Mouse (Mus musculus): ENCODE measurements at regions not wholly inside any gene's neighbourhood (a gene's known extent, or its start where the extent isn't known, plus 50 kb on each side); places are given as distances from the start of the nearest gene placed in this dataset.
A peak's percentile ranks its signal among the peaks of the same experiment; 100 is the strongest.

- TF ChIP-seq CTCF (IDR thresholded peaks at IDR 0.05; ENCODE audit: low read depth, low read length) = no peak
- no peak for TF ChIP-seq POLR2A (IDR thresholded peaks at IDR 0.05; ENCODE audit: extremely low read depth, insufficient read depth, low read length)
- Histone ChIP-seq H3K9ac (ENCODE audit: low read depth, low read length) (no peak overlapping the region), H3K79me2 (ENCODE audit: control insufficient read depth, insufficient read depth, low read length) (no peaks in the 10 kb centered on the region), H3K36me3 (ENCODE audit: control insufficient read depth, insufficient read depth, low read length) (no peaks in the 10 kb centered on the region), H3K4me1 (ENCODE audit: control insufficient read depth, insufficient read depth, low read length) (no peaks in the 10 kb centered on the region), H3K27me3 (ENCODE audit: control insufficient read depth, insufficient read depth, low read length) (no peaks in the 10 kb centered on the region), H3K4me3 (ENCODE audit: insufficient read depth, low read depth, low read length) (no peak overlapping the region), H3K27ac (replicated peaks; ENCODE audit: insufficient read depth, low read depth, low read length) (no peak overlapping the region)
- DNase-seq (ENCODE audit: extremely low read depth, low read depth, low spot score) = no peak
- 90% methylated on average over 1 of the region's 1 CpGs for WGBS
These were observed 1100.1 kb downstream of the Mrps31 start for GRCm38 (mm10) chr8:23511264-23511663.

GRCm38 (mm10) chr8:23511792-23512191 lies 1100.6 kb downstream of the Mrps31 start:
- H3K4me3 ChIP-seq (ENCODE audit: insufficient read depth, low read depth, low read length) = no peak overlapping the region
- WGBS = 89% methylated on average over 6 of the region's 6 CpGs
- TF ChIP-seq CTCF (IDR thresholded peaks at IDR 0.05; ENCODE audit: low read depth, low read length) (no peak), POLR2A (IDR thresholded peaks at IDR 0.05; ENCODE audit: extremely low read depth, insufficient read depth, low read length) (no peak)
- H3K79me2 ChIP-seq (ENCODE audit: control insufficient read depth, insufficient read depth, low read length) = no peaks in the 10 kb centered on the region
- H3K27ac ChIP-seq (replicated peaks; ENCODE audit: insufficient read depth, low read depth, low read length) = no peak overlapping the region
- H3K36me3 ChIP-seq (ENCODE audit: control insufficient read depth, insufficient read depth, low read length) = no peaks in the 10 kb centered on the region
- H3K9ac ChIP-seq (ENCODE audit: low read depth, low read length) = no peak overlapping the region
- DNase-seq (ENCODE audit: extremely low read depth, low read depth, low spot score) = no peak
- no peaks in the 10 kb centered on the region for H3K4me1 ChIP-seq (ENCODE audit: control insufficient read depth, insufficient read depth, low read length)
- no peaks in the 10 kb centered on the region for H3K27me3 ChIP-seq (ENCODE audit: control insufficient read depth, insufficient read depth, low read length)

- Histone ChIP-seq H3K27me3 (ENCODE audit: control insufficient read depth, insufficient read depth, low read length) (no peaks in the 10 kb centered on the region), H3K4me1 (ENCODE audit: control insufficient read depth, insufficient read depth, low read length) (no peaks in the 10 kb centered on the region), H3K27ac (replicated peaks; ENCODE audit: insufficient read depth, low read depth, low read length) (no peak overlapping the region), H3K36me3 (ENCODE audit: control insufficient read depth, insufficient read depth, low read length) (no peaks in the 10 kb centered on the region), H3K4me3 (ENCODE audit: insufficient read depth, low read depth, low read length) (no peak overlapping the region), H3K79me2 (ENCODE audit: control insufficient read depth, insufficient read depth, low read length) (no peaks in the 10 kb centered on the region), H3K9ac (ENCODE audit: low read depth, low read length) (no peak overlapping the region)
- no peak for DNase-seq (ENCODE audit: extremely low read depth, low read depth, low spot score)
- WGBS = 50% methylated on average over 2 of the region's 2 CpGs
- TF ChIP-seq CTCF (IDR thresholded peaks at IDR 0.05; ENCODE audit: low read depth, low read length) (no peak), POLR2A (IDR thresholded peaks at IDR 0.05; ENCODE audit: extremely low read depth, insufficient read depth, low read length) (no peak)
These were observed 1105.3 kb downstream of the Mrps31 start for GRCm38 (mm10) chr8:23516469-23516868.

GRCm38 (mm10) chr8:23531551-23532142 lies 1120.5 kb downstream of the Mrps31 start:
- peak; percentile 4 for DNase-seq (ENCODE audit: extremely low read depth, low read depth, low spot score)
- Histone ChIP-seq H3K9ac (ENCODE audit: low read depth, low read length) (no peak overlapping the region), H3K4me3 (ENCODE audit: insufficient read depth, low read depth, low read length) (no peak overlapping the region), H3K79me2 (ENCODE audit: control insufficient read depth, insufficient read depth, low read length) (no peaks in the 10 kb centered on the region), H3K27me3 (ENCODE audit: control insufficient read depth, insufficient read depth, low read length) (no peaks in the 10 kb centered on the region), H3K4me1 (ENCODE audit: control insufficient read depth, insufficient read depth, low read length) (no peaks in the 10 kb centered on the region), H3K27ac (replicated peaks; ENCODE audit: insufficient read depth, low read depth, low read length) (no peak overlapping the region), H3K36me3 (ENCODE audit: control insufficient read depth, insufficient read depth, low read length) (no peaks in the 10 kb centered on the region)
- 47% methylated on average over 10 of the region's 10 CpGs for WGBS
- TF ChIP-seq POLR2A (IDR thresholded peaks at IDR 0.05; ENCODE audit: extremely low read depth, insufficient read depth, low read length) = no peak
- peak; percentile 56 for TF ChIP-seq CTCF (IDR thresholded peaks at IDR 0.05; ENCODE audit: low read depth, low read length)

GRCm38 (mm10) chr8:23537681-23538359 lies 1126.7 kb downstream of the Mrps31 start:
- no peaks in the 10 kb centered on the region for H3K4me1 ChIP-seq (ENCODE audit: control insufficient read depth, insufficient read depth, low read length)
- no peak overlapping the region for H3K4me3 ChIP-seq (ENCODE audit: insufficient read depth, low read depth, low read length)
- H3K9ac ChIP-seq (ENCODE audit: low read depth, low read length) = no peak overlapping the region
- no peak overlapping the region for H3K27ac ChIP-seq (replicated peaks; ENCODE audit: insufficient read depth, low read depth, low read length)
- WGBS = 76% methylated on average over 7 of the region's 7 CpGs
- DNase-seq (ENCODE audit: extremely low read depth, low read depth, low spot score) = no peak
- H3K27me3 ChIP-seq (ENCODE audit: control insufficient read depth, insufficient read depth, low read length) = no peaks in the 10 kb centered on the region
- TF ChIP-seq POLR2A (IDR thresholded peaks at IDR 0.05; ENCODE audit: extremely low read depth, insufficient read depth, low read length) (no peak), CTCF (IDR thresholded peaks at IDR 0.05; ENCODE audit: low read depth, low read length) (no peak)
- H3K79me2 ChIP-seq (ENCODE audit: control insufficient read depth, insufficient read depth, low read length) = no peaks in the 10 kb centered on the region
- no peaks in the 10 kb centered on the region for H3K36me3 ChIP-seq (ENCODE audit: control insufficient read depth, insufficient read depth, low read length)

Measured in liver, adult 2 months (tissue).